Mouse (Mus musculus) Patski (cell line): Measurements from ENCODE around the gene Letm1. TPM values are rescaled to one million over a fixed set of nuclear protein-coding genes. Genes with fewer than 3 reads are reported as not detected.

Experiments
- ATAC-seq: fragments of 100-300 bp; one replicate; pipeline ENCODE4 v1.8.0; 2021
- CTCF ChIA-PET: fragments of 350-600 bp; sonication (Branson Sonifier 250); formaldehyde crosslinking; loops from one replicate; lab custom pipeline; 2022; ENCODE audit warnings: inconsistent platforms; lab: Charles Lee
- POLR2A ChIA-PET: fragments of 350-600 bp; sonication (Branson Sonifier 250); formaldehyde crosslinking; loops from one replicate; lab custom pipeline; 2022; ENCODE audit warnings: antibody characterized with exemption, inconsistent platforms; lab: Charles Lee
- DNase-seq: peaks from one replicate; pipeline ENCODE4 v3.0.0-alpha.2; 2011; ENCODE audit warnings: low read depth, low spot score
- H3K27me3 ChIP-seq: fragments of 371-371 bp; one replicate; pipeline ENCODE4 v1.5.1; 2021
- CTCF ChIP-seq: fragments of 100-300 bp; IDR thresholded peaks from one replicate; pipeline ENCODE4 v1.5.1; 2021
- in situ Hi-C: fragments of 300-500 bp; cut with MboI; formaldehyde crosslinking; loops from 3 replicates; pipeline ENCODE4 v1.11.1; 2018; ENCODE audit warnings: low pct_unique_long_range_greater_than_20kb, mixed read lengths
- polyA plus RNA-seq: library from polyadenylated mRNA; unstranded; gene quantifications from one replicate; pipeline ENCODE4 v1.2.3, GENCODE M21; 2021

Letm1 gene
- polyA plus RNA-seq, 1 experiment from 2014 or later: 64.9 TPM

- no peak for DNase-seq
- no peaks in the 10 kb centered on the region for H3K27me3 ChIP-seq
- no peak for ATAC-seq
- TF ChIP-seq CTCF: no peak
- in situ Hi-C loops: no loop called here
- POLR2A ChIA-PET: interaction anchor here (1.8 kb wide), 1 partner anchor 9 kb away, joined by 4 read pairs; the partner anchor contains the start of gene Fgfr3
- CTCF ChIA-PET: interaction anchor here (1.5 kb wide), 1 partner anchor 26 kb away, joined by 3 read pairs; no protein-coding TSS in a partner anchor
Observed at GRCm38 (mm10) chr5:33712550-33712949, 70.1 kb downstream of the Letm1 start.

GRCm38 (mm10) chr5:33709037-33709436, 73.6 kb downstream of the Letm1 start:
- in situ Hi-C loops: no loop called here
- H3K27me3 ChIP-seq: no peaks in the 10 kb centered on the region
- TF ChIP-seq CTCF: no peak
- DNase-seq (no peak), ATAC-seq (no peak)
- ChIA-PET POLR2A (no interaction called here), CTCF (interaction anchor here (0.6 to 3.7 kb wide), 4 partner anchors 11 to 33 kb away, joined by 3 to 13 read pairs (median 4); no protein-coding TSS in a partner anchor)

GRCm38 (mm10) chr5:33707163-33707562, 75.5 kb downstream of the Letm1 start:
- TF ChIP-seq CTCF: no peak
- no peaks in the 10 kb centered on the region for H3K27me3 ChIP-seq
- in situ Hi-C loops: no loop called here
- ChIA-PET CTCF (interaction anchor here (1.5 to 3.7 kb wide), 2 partner anchors 12 to 21 kb away, joined by 4 to 13 read pairs; no protein-coding TSS in a partner anchor), POLR2A (interaction anchor here (1.3 kb wide), 1 partner anchor 10 kb away, joined by 3 read pairs; no protein-coding TSS in a partner anchor)
- ATAC-seq: no peak
- DNase-seq: no peak

GRCm38 (mm10) chr5:33706350-33706629, 76.3 kb downstream of the Letm1 start:
- ATAC-seq: no peak
- no peak for DNase-seq
- CTCF ChIA-PET: interaction anchor here (1.0 to 3.7 kb wide), 2 partner anchors 11 to 22 kb away, joined by 3 to 13 read pairs; no protein-coding TSS in a partner anchor
- no peaks in the 10 kb centered on the region for H3K27me3 ChIP-seq
- in situ Hi-C loops: no loop called here
- POLR2A ChIA-PET: interaction anchor here (1.3 kb wide), 1 partner anchor 10 kb away, joined by 3 read pairs; no protein-coding TSS in a partner anchor
- no peak for TF ChIP-seq CTCF

GRCm38 (mm10) chr5:33705612-33706349, 76.8 kb downstream of the Letm1 start:
- ATAC-seq: no peak
- ChIA-PET CTCF (interaction anchor here (1.0 to 3.7 kb wide), 3 partner anchors 10 to 21 kb away, joined by 3 to 13 read pairs (median 7); no protein-coding TSS in a partner anchor), POLR2A (interaction anchor here (1.7 kb wide), 1 partner anchor 13 kb away, joined by 5 read pairs; no protein-coding TSS in a partner anchor)
- no peak for TF ChIP-seq CTCF
- in situ Hi-C loops: no loop called here
- no peaks in the 10 kb centered on the region for H3K27me3 ChIP-seq
- no peak for DNase-seq

GRCm38 (mm10) chr5:33704945-33705611, 77.5 kb downstream of the Letm1 start:
- POLR2A ChIA-PET: interaction anchor here (1.0 to 1.7 kb wide), 2 partner anchors 9 to 12 kb away, joined by 3 to 5 read pairs; no protein-coding TSS in a partner anchor
- CTCF ChIA-PET: interaction anchor here (1.0 to 1.7 kb wide), 2 partner anchors 11 to 20 kb away, joined by 3 to 7 read pairs; no protein-coding TSS in a partner anchor
- no peaks in the 10 kb centered on the region for H3K27me3 ChIP-seq
- DNase-seq (no peak), ATAC-seq (no peak)
- no peak for TF ChIP-seq CTCF
- in situ Hi-C loops: no loop called here

- in situ Hi-C loops: no loop called here
- no peak for TF ChIP-seq CTCF
- DNase-seq (no peak), ATAC-seq (no peak)
- CTCF ChIA-PET: interaction anchor here (1.7 kb wide), 1 partner anchor 10 kb away, joined by 5 read pairs; no protein-coding TSS in a partner anchor
- H3K27me3 ChIP-seq: no peaks in the 10 kb centered on the region
- POLR2A ChIA-PET: interaction anchor here (1.7 kb wide), 1 partner anchor 11 kb away, joined by 5 read pairs; no protein-coding TSS in a partner anchor
Observed at GRCm38 (mm10) chr5:33703999-33704398, 78.6 kb downstream of the Letm1 start.

GRCm38 (mm10) chr5:33701832-33702231, 80.8 kb downstream of the Letm1 start:
- H3K27me3 ChIP-seq: no peaks in the 10 kb centered on the region
- ATAC-seq: no peak
- no peak for TF ChIP-seq CTCF
- DNase-seq: no peak
- ChIA-PET POLR2A (interaction anchor here (1.5 kb wide), 1 partner anchor 20 kb away, joined by 3 read pairs; the partner anchor contains the start of gene Fgfr3), CTCF (interaction anchor here (1.0 kb wide), 1 partner anchor 26 kb away, joined by 3 read pairs; no protein-coding TSS in a partner anchor)
- in situ Hi-C loops: no loop called here

- no peak for TF ChIP-seq CTCF
- POLR2A ChIA-PET: no interaction called here
- in situ Hi-C loops: no loop called here
- H3K27me3 ChIP-seq: no peaks in the 10 kb centered on the region
- CTCF ChIA-PET: no interaction called here
- no peak for DNase-seq
- no peak for ATAC-seq
Observed at GRCm38 (mm10) chr5:33700010-33700409, 82.6 kb downstream of the Letm1 start.

- ATAC-seq (no peak), DNase-seq (no peak)
- no peak for TF ChIP-seq CTCF
- no peaks in the 10 kb centered on the region for H3K27me3 ChIP-seq
- CTCF ChIA-PET: interaction anchor here (1.5 kb wide), 1 partner anchor 20 kb away, joined by 5 read pairs; no protein-coding TSS in a partner anchor
- in situ Hi-C loops: no loop called here
- POLR2A ChIA-PET: no interaction called here
Observed at GRCm38 (mm10) chr5:33698669-33699068, 83.9 kb downstream of the Letm1 start.
